Mouse (Mus musculus) B cell, adult 62 days (primary cell): Measurements from ENCODE around the gene Gm5157. TPM values are rescaled to one million over a fixed set of nuclear protein-coding genes. Genes with fewer than 3 reads are reported as not detected.

ENCODE experiments used
- total RNA-seq: library from RNA; stranded (reverse); gene quantifications from 4 replicates; pipeline ENCODE4 v1.2.4, GENCODE M21; 2023

Gene Gm5157
- not detected in 4 replicates for total RNA-seq

DNA sequence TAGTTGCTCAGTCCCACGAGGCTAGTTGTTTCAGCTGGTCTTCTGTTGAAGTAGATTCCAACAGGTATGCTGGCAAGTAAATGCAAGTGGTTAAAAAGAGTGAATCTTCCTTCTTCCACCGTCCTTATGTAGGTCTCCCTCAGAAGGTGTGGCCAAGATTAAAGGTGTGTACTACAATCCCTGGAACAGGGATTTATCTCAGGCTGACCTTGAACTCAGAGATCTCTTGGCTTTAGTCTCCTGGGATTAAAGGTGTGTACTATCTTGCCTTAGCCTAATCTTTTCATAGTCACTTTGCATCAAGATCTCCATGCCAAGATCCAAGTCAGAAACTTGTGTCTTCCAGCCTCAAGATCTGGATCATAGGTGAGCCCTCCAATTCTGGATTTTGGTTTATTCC, at the start of gene Gm5157:
Gm5157 (minus strand) TSS at position 101 of the 400 bp plus-strand sequence.

DNA sequence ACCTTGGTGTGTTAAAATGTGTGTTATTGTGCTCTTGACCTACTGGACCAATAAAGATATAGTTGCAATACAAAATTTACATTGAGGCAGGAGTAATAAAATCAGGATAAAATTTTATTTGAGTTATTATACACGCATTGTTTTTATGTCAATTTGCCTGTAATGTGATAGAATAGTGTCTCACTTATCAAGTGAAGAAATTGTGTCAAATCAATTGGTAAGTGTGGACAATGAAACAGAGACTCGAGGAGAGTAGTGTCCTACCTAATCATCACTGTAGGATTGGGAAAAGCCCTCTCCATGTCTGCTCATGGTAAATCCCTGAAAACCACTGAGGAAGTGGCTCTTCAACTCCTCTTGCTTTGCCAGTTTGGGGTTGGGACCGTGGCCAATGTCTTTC, 28.3 kb downstream of the Gm5157 start, which contains the start of gene Vmn1r123:
Vmn1r123 (plus strand) TSS at position 301 of the 400 bp plus-strand sequence.

Other genes with a start within 250 kb of the Gm5157 start
- gene Vmn1r119, start 178.0 kb downstream of the Gm5157 start, total RNA-seq, result not detected in 4 replicates
- not detected in 4 replicates for gene Vmn1r120, start 136.6 kb downstream of the Gm5157 start, total RNA-seq
- gene Vmn1r121, start 91.9 kb downstream of the Gm5157 start, total RNA-seq, result not detected in 4 replicates
- gene Vmn1r122, start 56.3 kb downstream of the Gm5157 start, total RNA-seq, result not detected in 4 replicates
- gene Vmn1r123, start 28.2 kb downstream of the Gm5157 start, total RNA-seq, result not detected in 4 replicates
- gene Vmn1r124, start 70.2 kb upstream of the Gm5157 start, total RNA-seq, result not detected in 4 replicates
- not detected in 4 replicates for gene Vmn1r125, start 81.8 kb upstream of the Gm5157 start, total RNA-seq
- gene Vmn1r126, start 111.0 kb upstream of the Gm5157 start, total RNA-seq, result not detected in 4 replicates
- not detected in 4 replicates for gene Vmn1r127, start 129.4 kb upstream of the Gm5157 start, total RNA-seq
- gene Vmn1r128, start 158.9 kb upstream of the Gm5157 start, total RNA-seq, result not detected in 4 replicates
- gene Vmn1r129, start 170.9 kb upstream of the Gm5157 start, total RNA-seq, result not detected in 4 replicates
- gene Gm6882, start 242.3 kb upstream of the Gm5157 start, total RNA-seq, result not detected in 4 replicates